Mouse (Mus musculus): ENCODE measurements around the gene Atp5b. TPM values are rescaled to one million over a fixed set of nuclear protein-coding genes. Genes with fewer than 3 reads are reported as not detected.
A peak's percentile ranks its signal among the peaks of the same experiment; 100 is the strongest.

The Atp5b gene
- polyA plus RNA-seq, 1 experiment from 2014 or later, result 2,117 TPM

- Histone ChIP-seq H3K9me3 (ENCODE audit: control insufficient read depth, low read length) (no peaks in the 10 kb centered on the region), H3K36me3 (ENCODE audit: control insufficient read depth, insufficient read depth, low read length) (peaks cover 24% of the 10 kb centered on the region), H3K4me2 (ENCODE audit: low read depth, low read length) (peak overlapping the region; percentile 70), H3K9ac (ENCODE audit: low read length) (peak overlapping the region; percentile 83), H3K27ac (ENCODE audit: low read length) (peak overlapping the region; percentile 97), H3K4me1 (replicated peaks; ENCODE audit: control insufficient read depth, insufficient read depth, low read length) (peaks cover 36% of the 10 kb centered on the region), H3K4me3 (ENCODE audit: low read length) (peak overlapping the region; percentile 89), H3K27me3 (ENCODE audit: control insufficient read depth, insufficient read depth, low read depth, low read length) (no peaks in the 10 kb centered on the region)
- peak; percentile 70 for ATAC-seq (ENCODE audit: low read depth)
- under 1% methylated on average over 76 of the region's 88 CpGs for WGBS
These were observed 9.7 kb downstream of the Atp5b start for GRCm38 (mm10) chr10:128092506-128093495.

- H3K4me1 ChIP-seq (replicated peaks; ENCODE audit: control insufficient read depth, insufficient read depth, low read length), result peaks cover 42% of the 10 kb centered on the region
- H3K27me3 ChIP-seq (ENCODE audit: control insufficient read depth, insufficient read depth, low read depth, low read length), result no peaks in the 10 kb centered on the region
- H3K4me2 ChIP-seq (ENCODE audit: low read depth, low read length), result peak overlapping the region; percentile 70
- no peaks in the 10 kb centered on the region for H3K9me3 ChIP-seq (ENCODE audit: control insufficient read depth, low read length)
- H3K27ac ChIP-seq (ENCODE audit: low read length), result peak overlapping the region; percentile 97
- 29% methylated on average over 13 of the region's 13 CpGs for WGBS
- ATAC-seq (ENCODE audit: low read depth), result no peak
- peak overlapping the region; percentile 83 for H3K9ac ChIP-seq (ENCODE audit: low read length)
- H3K36me3 ChIP-seq (ENCODE audit: control insufficient read depth, insufficient read depth, low read length), result peaks cover 15% of the 10 kb centered on the region
- H3K4me3 ChIP-seq (ENCODE audit: low read length), result peak overlapping the region; percentile 89
These were observed 10.6 kb downstream of the Atp5b start for GRCm38 (mm10) chr10:128093496-128094294.

DNA sequence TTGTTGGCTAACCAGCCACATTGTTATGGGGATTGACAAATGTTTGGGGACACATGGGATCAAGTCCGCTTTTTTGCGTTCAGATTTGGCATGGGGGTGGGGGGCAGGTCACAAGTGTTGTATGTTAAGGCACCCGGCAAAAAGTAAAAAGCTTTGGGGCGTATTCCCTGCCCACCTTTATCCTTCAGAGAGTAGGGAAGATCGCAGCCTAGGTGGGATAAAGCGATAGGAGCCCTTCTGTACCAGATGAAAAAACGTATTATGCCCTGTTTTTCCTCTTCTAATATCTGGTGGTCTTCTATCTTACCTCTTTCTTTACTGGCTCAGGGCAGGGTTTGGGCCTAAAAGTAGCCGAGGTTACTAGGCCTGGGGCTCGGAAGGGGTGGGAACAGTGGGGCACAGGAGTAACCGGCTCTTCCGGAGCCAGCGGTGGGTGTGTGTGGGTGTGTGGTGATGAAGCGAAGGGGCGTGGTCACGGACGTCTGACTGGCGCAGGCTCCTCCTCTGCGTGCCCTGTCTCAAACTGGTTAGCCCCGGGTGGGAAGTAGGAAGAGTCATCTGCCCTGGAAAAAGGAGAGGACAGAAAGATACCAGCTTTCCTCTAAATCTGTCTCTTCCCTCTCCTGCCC lies 11.4 kb downstream of the Atp5b start:
- Histone ChIP-seq H3K9ac (ENCODE audit: low read length) (peak overlapping the region; percentile 60), H3K27ac (ENCODE audit: low read length) (peak overlapping the region; percentile 48), H3K4me1 (replicated peaks; ENCODE audit: control insufficient read depth, insufficient read depth, low read length) (peaks cover 42% of the 10 kb centered on the region), H3K27me3 (ENCODE audit: control insufficient read depth, insufficient read depth, low read depth, low read length) (no peaks in the 10 kb centered on the region), H3K36me3 (ENCODE audit: control insufficient read depth, insufficient read depth, low read length) (peaks cover 8% of the 10 kb centered on the region), H3K4me3 (ENCODE audit: low read length) (peak overlapping the region; percentile 40), H3K4me2 (ENCODE audit: low read depth, low read length) (peak overlapping the region; percentile 70), H3K9me3 (ENCODE audit: control insufficient read depth, low read length) (no peaks in the 10 kb centered on the region)
- ATAC-seq (ENCODE audit: low read depth), result peak; percentile 69
- 11% methylated on average over 19 of the region's 19 CpGs for WGBS

GRCm38 (mm10) chr10:128095003-128095636 lies 12.0 kb downstream of the Atp5b start:
- Histone ChIP-seq H3K9me3 (ENCODE audit: control insufficient read depth, low read length) (no peaks in the 10 kb centered on the region), H3K27ac (ENCODE audit: low read length) (no peak overlapping the region), H3K27me3 (ENCODE audit: control insufficient read depth, insufficient read depth, low read depth, low read length) (no peaks in the 10 kb centered on the region), H3K4me2 (ENCODE audit: low read depth, low read length) (peak overlapping the region; percentile 70), H3K9ac (ENCODE audit: low read length) (peak overlapping the region; percentile 37; the same call in 1 of the 2 replicates), H3K4me3 (ENCODE audit: low read length) (peak overlapping the region; percentile 40), H3K4me1 (replicated peaks; ENCODE audit: control insufficient read depth, insufficient read depth, low read length) (peaks cover 42% of the 10 kb centered on the region), H3K36me3 (ENCODE audit: control insufficient read depth, insufficient read depth, low read length) (peaks cover 2% of the 10 kb centered on the region; the same call in 1 of the 2 replicates)
- ATAC-seq (ENCODE audit: low read depth), result no peak
- WGBS, result 34% methylated on average over 9 of the region's 9 CpGs

GRCm38 (mm10) chr10:128096313-128096692 lies 13.2 kb downstream of the Atp5b start:
- no peaks in the 10 kb centered on the region for H3K36me3 ChIP-seq (ENCODE audit: control insufficient read depth, insufficient read depth, low read length)
- WGBS, result 17% methylated on average over 4 of the region's 4 CpGs
- peak overlapping the region; percentile 98 for H3K4me3 ChIP-seq (ENCODE audit: low read length)
- H3K9ac ChIP-seq (ENCODE audit: low read length), result peak overlapping the region; percentile 95
- H3K27me3 ChIP-seq (ENCODE audit: control insufficient read depth, insufficient read depth, low read depth, low read length), result no peaks in the 10 kb centered on the region
- H3K27ac ChIP-seq (ENCODE audit: low read length), result no peak overlapping the region
- H3K4me2 ChIP-seq (ENCODE audit: low read depth, low read length), result peak overlapping the region; percentile 40
- no peak for ATAC-seq (ENCODE audit: low read depth)
- no peaks in the 10 kb centered on the region for H3K9me3 ChIP-seq (ENCODE audit: control insufficient read depth, low read length)
- H3K4me1 ChIP-seq (replicated peaks; ENCODE audit: control insufficient read depth, insufficient read depth, low read length), result peaks cover 35% of the 10 kb centered on the region

DNA sequence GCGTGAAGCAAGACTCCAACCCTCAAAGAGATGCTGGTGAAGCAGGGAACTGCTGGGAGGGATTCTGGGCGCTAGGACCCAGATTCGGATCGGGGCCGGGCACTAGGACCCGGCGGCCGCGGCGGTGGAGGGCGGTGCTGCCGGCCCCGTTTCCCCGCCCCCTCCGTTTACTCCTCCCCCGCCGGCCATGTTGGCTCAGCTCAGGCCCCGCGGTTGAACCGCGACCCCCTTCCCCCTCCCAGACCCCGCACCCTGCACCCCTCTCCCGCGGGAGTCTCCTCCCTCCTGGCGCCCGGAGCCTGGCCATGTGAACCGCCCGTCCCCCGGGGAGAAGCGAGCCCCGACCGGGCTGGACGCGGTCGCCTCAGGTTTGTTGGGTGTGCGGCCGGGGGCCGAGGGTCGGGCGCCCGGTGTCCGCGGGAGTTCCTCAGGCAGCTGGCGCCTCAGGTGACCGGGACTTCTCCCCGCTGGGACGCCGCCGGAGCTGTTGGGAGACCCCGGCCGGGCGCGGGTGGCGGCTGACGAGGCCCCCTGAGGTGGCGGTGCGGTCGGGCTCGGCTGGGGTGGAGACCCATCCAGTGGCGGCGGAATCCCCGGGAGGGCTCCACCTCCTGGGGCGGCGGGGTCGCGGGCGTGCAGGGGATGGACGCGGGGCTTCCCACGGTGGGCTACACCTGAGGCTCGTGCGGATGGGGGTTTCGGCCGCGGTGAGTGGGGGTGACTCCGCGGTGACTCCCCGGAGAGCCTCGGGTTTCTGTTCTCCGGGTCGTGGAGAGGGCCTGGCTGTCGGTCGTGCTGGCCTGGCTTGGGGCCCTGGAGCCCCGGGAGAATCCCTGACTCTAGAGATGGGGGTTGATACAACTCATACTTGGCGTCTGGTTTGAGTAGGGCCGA lies 13.9 kb downstream of the Atp5b start:
- WGBS, result under 1% methylated on average over 76 of the region's 86 CpGs
- Histone ChIP-seq H3K27ac (ENCODE audit: low read length) (peak overlapping the region; percentile 68), H3K36me3 (ENCODE audit: control insufficient read depth, insufficient read depth, low read length) (no peaks in the 10 kb centered on the region), H3K9ac (ENCODE audit: low read length) (peak overlapping the region; percentile 95), H3K4me3 (ENCODE audit: low read length) (peak overlapping the region; percentile 98), H3K4me2 (ENCODE audit: low read depth, low read length) (peak overlapping the region; percentile 83), H3K27me3 (ENCODE audit: control insufficient read depth, insufficient read depth, low read depth, low read length) (no peaks in the 10 kb centered on the region), H3K4me1 (replicated peaks; ENCODE audit: control insufficient read depth, insufficient read depth, low read length) (peaks cover 29% of the 10 kb centered on the region), H3K9me3 (ENCODE audit: control insufficient read depth, low read length) (no peaks in the 10 kb centered on the region)
- ATAC-seq (ENCODE audit: low read depth), result peak; percentile 69

GRCm38 (mm10) chr10:128097587-128097971 lies 14.5 kb downstream of the Atp5b start:
- Histone ChIP-seq H3K4me1 (replicated peaks; ENCODE audit: control insufficient read depth, insufficient read depth, low read length) (peaks cover 25% of the 10 kb centered on the region), H3K27me3 (ENCODE audit: control insufficient read depth, insufficient read depth, low read depth, low read length) (no peaks in the 10 kb centered on the region)
- WGBS, result 0% methylated on average over 13 of the region's 13 CpGs

More at GRCm38 (mm10) chr10:128097587-128097971, 14.5 kb downstream of the Atp5b start:
- Histone ChIP-seq H3K27ac (ENCODE audit: low read length) (peak overlapping the region; percentile 68), H3K4me2 (ENCODE audit: low read depth, low read length) (peak overlapping the region; percentile 83), H3K9ac (ENCODE audit: low read length) (peak overlapping the region; percentile 95), H3K4me3 (ENCODE audit: low read length) (peak overlapping the region; percentile 98), H3K36me3 (ENCODE audit: control insufficient read depth, insufficient read depth, low read length) (no peaks in the 10 kb centered on the region), H3K9me3 (ENCODE audit: control insufficient read depth, low read length) (no peaks in the 10 kb centered on the region)
- ATAC-seq (ENCODE audit: low read depth), result no peak
